Mouse (Mus musculus) gastrocnemius, postnatal 36 days (tissue): ENCODE data around the gene Sec62. TPM values are rescaled to one million over a fixed set of nuclear protein-coding genes. Genes with fewer than 3 reads are reported as not detected.
A peak's percentile ranks its signal among the peaks of the same experiment; 100 is the strongest.

ENCODE experiments used
- DNase-seq, 2 experiments: peaks; one replicate each; pipeline ENCODE4 v3.0.0; 2022
- intact Hi-C: fragments of 180-260 bp; cut with DNase I; formaldehyde crosslinking; loops from one replicate; pipeline ENCODE4 v1.15.1; 2025
- long read RNA-seq, 2 experiments: library from polyadenylated mRNA; stranded (forward); transcript quantifications; one replicate each; pipeline ENCODE4 v2.0.0; 2021
- total RNA-seq, 2 experiments: library from RNA; stranded (reverse); gene quantifications; 2 replicates each; pipeline ENCODE4 v1.2.3; 2021

The Sec62 gene
- total RNA-seq = 10 to 100 TPM; 24.9 to 35.3 TPM
- long read RNA-seq, experiment 1, transcript Sec62-201 (8 exons, 3,967 nt) = major isoform, 28 of 67 reads
- long read RNA-seq, experiment 1, partial matches to known transcripts = 31 of 67 reads
- long read RNA-seq, experiment 1, other reads (novel, unspliced or antisense) = 8 of 67 reads
- long read RNA-seq, experiment 2, transcript Sec62-201 (8 exons, 3,967 nt) = major isoform, 26 of 84 reads
- long read RNA-seq, experiment 2, partial matches to known transcripts = 47 of 84 reads
- long read RNA-seq, experiment 2, other reads (novel, unspliced or antisense) = 11 of 84 reads

DNA sequence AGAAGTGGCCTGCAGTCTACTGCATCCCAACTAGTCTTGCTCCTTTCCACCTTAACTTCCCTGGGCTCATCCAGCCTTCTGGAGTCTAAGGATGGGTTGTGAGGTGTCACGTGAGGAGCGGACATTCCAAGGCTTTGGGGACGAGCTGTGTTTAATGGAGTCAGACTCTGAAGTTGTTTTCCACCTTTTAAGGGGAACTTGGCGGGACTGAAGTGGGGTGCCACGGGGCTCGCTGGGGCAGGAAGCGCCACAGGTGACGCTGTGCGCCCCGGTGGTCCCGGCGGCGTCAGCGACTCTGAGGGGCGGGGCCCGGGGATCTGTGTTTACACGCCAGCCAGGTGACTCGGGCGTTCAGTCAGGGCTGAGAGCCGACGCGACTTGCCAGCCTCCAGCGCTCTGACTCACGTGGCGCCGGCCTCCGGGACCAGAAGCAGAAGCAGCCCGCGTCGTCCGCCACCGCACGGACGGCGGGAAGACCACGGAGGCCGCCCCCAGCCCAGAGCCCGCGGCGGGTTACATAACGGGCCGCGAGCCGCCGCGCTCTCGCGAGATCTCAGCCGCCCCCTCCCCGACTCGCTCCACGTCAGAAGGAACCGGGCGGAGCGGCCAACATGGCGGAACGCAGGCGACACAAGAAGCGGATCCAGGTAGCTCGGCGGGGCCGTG lies at the start of gene Sec62:
Gene Sec62 (plus strand): TSS at position 139 of the 666 bp plus-strand sequence.
- DNase-seq = peak; percentile 90 to 92
- intact Hi-C loops = loop anchor here (1.0 to 10.0 kb wide), 3 partner anchors 56 to 188 kb away; partner anchors contain the start of gene Mynn

DNA sequence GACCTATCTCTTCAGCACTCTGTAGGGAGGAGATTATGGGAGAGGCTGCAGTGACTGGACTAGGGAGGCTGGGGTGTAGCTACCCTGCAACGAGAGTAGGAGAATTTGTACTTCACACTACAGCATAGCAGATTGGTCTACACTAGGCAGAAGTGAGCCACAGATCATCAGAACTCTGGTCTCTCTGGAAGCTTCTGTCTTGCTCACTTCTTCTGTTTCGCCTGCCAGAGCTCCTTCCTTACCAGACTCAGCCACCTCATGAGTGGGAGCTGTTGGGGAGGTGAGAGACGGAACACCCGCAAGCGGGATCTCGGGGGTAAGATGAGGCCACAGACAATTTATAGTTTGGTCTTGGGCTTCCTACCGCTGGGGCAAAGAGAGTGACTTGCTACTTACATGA lies 49.8 kb upstream of the Sec62 start:
- intact Hi-C loops = no loop called here
- DNase-seq = no peak

DNA sequence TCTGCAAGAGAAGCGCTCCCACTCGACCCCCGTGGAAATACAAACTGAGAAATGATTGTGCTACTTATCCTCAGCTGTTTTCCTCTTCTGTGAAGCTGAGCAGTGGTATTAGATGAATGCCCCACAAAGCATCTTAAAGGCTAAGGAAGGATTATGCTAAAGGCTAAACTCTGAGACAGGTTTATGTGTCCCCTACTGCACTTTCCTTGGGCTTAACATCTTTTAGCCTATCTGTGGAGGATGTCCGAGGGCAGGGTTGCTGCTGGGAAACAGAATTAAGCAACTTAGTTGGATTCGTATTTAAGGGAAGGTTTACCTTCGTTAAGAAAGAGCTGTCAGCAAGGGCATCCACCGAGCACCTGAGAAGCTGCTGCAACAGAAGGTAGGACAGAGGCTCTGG lies 46.7 kb upstream of the Sec62 start, which contains the start of gene Samd7:
Gene Samd7 (plus strand): TSS at position 288 of the 400 bp plus-strand sequence.
- DNase-seq = no peak
- intact Hi-C loops = no loop called here

DNA sequence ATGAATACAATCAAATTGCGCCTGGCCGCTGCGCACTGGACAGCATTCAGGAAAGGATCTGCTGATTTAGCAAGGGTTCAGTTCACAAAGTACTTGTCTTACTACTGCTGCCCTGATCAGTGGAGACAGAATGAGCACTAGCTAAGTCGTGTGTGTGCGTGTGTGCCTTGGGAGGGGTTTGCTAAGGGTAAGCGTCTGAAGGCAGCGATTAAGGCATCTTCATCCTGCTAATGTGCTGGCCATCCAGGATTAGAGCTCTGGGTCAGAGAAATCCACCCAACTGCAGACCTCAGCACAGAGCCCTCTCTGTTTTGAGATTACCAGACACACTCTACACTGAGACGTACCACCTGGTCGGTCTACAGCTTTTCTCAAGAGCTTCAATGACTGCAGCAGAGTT lies 44.4 kb upstream of the Sec62 start:
- no peak for DNase-seq
- intact Hi-C loops = no loop called here

DNA sequence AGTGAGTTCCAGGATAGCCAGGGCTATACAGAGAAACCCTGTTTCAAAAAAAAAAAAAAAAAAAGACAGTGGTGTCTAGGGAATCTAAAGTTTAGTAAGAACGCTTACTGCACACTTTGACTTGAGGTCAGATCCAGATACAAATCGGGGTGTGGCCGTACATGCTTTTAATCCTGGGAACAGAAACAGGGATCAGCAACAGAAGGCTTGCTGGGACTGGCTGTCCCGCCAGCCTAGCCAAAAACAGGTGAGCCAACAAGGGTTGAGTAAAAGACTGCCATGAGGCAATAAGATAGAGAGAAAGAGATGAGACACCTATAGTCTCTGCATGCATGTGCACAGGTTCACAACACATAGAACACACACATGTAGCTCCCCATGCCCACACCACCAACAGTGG lies 38.0 kb upstream of the Sec62 start:
- no peak for DNase-seq
- intact Hi-C loops = no loop called here

DNA sequence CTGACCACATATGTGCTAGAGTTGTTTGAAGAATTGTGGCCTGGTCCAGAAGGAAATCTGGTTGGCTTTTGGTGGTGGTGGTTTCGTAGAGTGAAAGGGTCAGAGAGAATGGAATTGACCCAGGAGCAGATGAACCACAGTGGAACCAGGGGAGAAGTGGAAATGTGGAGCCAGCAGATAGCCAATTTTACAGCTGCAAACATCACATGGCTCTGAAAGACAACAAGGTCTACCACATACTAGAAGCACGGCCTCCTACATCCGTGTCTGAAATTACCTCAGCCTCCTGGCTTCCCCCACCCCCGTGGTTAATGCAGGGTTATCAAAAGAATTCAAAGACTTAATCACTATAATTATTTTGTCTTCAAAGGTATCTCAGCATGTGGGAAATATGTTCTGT lies 27.8 kb upstream of the Sec62 start:
- DNase-seq = no peak
- intact Hi-C loops = no loop called here

DNA sequence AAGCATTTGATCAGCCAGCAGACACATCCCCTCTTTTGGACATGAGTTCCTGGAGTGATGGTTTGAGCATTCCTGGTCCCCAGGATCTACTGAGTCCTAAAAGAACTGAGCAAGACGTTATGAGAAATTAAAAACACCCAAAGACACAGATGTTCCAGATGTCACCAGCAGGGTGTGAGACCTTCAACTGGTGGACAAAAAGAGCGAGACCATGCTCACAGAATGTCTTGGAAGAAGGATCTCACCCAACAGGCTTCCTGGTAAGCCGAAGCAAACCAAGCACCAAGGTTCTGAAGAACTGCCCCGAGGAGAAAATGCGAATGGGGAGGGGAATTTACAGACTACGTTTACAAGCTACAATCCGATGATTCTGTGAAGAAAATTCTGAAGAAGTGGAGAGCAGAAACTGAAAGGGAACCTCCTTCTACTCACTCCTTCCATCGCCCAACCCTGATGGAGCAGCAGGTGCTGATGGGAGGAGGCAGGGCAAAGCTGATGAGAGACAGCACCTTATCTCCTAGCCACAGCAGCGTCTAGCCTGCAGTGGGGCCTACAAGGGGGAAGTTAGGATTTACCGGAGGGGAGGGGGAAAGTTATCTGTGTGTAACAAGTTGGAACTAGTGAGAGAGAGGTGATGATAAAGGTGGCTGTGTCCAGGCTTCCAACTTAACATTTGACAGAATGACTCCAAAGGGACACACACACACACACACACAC lies 27.2 kb upstream of the Sec62 start:
- intact Hi-C loops = no loop called here
- no peak for DNase-seq

DNA sequence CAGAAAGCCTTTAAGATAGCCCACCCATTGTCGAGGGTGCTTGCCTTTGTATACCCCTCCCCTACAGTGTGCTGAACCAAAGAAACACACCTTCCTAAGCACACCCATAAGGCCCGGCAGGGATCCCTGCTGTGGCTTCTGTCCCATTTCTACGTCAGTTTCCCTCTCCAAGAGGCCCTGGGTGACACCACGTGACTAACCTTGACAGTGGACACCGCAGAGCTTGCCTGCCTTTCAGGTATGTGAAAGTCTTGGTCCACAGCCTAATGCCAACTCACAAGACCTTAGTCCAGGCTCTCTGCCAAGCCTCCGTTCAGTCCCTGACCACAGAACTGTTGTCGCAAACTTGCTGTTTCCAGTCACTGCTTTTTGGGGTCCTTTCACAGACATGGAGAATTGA lies 26.5 kb upstream of the Sec62 start:
- DNase-seq = no peak
- intact Hi-C loops = no loop called here

DNA sequence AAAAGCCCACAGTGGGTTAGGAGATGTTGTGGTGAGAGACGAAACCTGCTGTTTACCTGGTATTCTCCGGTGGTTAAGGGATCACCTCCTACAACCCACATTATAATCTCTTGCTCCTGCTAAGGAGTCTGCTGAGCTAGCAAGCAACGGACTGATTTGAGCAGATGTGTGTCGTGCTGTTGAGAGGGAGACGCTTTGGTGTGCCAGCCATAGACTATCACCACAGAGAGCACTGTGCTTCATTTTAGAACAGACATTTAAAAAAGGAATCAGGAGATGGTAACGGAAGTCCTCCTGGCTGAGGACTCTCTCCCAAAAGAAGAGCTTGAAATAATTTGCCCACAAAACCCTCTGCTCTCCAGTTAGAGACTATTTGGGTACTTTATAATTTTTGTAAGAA lies 25.4 kb upstream of the Sec62 start:
- intact Hi-C loops = no loop called here

DNA sequence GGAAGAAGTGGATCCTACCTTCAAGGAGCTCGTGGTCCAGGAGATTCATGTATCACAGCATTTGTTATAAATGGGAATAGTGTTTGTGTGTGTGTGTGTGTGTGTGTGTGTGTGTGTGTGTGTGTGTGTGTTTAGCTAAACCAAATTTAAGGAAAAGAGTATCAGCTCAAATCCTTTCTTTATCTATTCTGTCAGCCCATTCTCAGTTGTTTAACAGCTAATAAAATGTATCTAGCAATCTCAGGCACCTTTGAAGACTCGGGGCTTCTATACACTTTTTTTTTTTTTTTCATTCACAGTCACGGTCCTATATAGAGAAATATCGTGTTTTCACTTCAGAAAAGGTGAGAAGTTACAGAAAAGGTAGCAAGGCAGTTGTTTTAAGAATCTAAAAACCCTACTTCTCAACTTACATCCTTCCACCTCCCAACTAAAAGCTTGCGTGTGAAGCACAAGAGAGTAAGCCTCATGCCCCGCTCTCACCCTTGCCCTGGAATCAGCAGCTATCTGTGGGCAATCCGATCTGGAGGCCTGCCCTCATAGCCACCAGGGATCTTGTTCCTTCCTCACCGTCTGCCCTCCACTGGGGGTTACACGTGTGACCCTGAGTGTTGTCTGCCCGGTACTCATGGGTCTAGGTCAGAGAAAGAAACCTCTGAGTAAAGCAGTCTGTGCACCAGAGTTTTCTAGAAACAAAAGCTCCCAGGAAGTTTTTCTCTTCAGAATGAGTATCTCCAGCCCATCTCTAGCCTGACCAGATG lies 22.7 kb upstream of the Sec62 start:
- intact Hi-C loops = no loop called here
- DNase-seq = no peak

More for the DNA sequence above, 25.4 kb upstream of the Sec62 start:
- DNase-seq = no peak

DNA sequence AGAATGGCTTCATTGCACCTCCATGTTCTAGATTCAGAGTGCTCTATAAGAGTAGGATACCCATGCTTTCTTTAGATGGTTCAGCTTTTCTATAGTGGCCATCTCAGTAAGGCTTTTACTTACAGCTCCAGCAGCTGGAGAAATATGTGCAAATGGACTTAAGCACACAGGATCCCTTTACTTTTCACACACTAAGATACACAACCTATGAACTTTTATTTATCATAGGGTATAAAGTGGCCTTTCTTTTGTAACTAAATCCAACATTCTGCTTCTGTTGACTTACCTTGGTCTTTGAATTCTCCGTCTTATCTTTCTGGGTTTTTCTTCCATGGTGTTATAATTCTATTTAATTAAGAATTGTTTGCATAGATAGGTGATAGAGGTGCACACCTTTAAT lies 21.1 kb upstream of the Sec62 start:
- no peak for DNase-seq
- intact Hi-C loops = no loop called here

DNA sequence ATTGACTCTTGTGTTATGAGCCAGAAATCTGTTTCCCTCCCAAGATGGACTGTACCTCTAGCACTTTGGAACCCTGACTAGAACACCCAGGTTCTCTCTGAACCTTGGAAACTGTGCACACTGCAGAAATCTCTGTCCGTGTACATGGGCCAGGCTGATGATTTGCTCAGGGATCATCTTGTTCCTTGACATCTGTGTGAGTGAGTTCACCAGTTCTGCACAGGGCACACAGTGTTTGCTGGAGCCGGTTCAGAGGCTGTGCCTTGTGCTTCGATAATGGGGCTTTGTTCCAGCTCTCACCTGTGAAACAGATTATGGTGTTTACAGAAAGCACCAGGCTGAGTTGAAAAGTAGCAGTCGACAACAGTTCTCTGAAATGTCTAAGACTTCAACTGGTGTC lies 20.0 kb upstream of the Sec62 start:
- DNase-seq = no peak
- intact Hi-C loops = no loop called here

DNA sequence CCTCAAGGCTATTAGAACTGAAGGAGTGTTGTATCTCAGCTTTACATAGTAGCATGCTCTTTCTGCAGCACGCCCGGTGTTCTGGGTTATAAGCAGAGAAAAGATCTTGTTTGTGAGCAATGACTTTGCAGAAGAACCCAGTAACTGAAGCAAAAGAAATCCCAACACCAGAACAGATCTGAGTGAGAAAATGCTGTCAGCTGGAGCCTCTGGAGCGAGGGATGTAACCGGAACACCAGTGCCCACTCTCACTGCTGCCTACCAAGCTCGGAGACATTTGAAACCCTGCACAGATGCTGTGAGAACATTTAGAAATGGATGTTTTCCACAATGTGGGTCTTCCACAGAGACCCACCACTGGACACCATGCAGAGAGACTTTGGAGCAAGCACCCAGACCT lies 18.0 kb upstream of the Sec62 start:
- intact Hi-C loops = no loop called here
- DNase-seq = no peak

DNA sequence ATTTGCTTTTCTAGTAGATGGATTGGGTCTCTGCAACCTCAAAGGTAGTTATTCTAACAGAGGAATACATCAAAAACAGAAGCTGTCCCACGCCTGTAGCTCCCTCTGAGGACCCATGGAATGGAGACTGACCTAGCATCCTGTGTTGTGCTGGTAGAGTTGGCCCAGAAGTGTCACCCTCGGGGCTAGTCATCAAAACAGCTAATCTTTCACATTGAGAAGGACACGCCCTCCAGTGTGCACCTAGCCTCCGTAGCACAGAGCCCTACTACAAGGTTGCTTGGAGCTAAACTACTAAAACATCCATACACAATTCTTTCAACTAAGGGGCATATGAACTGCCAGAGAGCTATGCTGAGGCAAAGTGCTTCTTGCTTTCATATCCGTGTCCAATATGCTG lies 14.7 kb upstream of the Sec62 start:
- intact Hi-C loops = no loop called here
- no peak for DNase-seq

DNA sequence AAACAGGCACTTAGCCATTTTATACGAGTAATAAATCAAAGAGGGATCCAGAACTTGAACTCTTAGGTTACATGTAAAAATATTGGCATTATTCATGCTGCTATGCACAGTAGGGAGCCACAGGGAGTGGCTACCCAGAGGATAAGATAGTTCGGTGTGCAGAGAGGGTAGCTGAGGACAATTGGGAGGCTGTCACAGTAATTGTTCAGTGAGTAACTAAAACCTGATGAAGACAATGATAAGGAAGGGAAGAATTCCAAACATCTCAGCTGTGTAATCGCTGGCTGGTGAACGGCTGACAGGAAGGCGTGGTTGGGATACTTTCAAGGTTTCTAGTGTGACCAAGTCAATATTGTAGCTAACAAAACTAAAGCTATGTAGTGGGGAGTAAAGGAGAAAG lies 4.1 kb upstream of the Sec62 start:
- no peak for DNase-seq
- intact Hi-C loops = no loop called here

DNA sequence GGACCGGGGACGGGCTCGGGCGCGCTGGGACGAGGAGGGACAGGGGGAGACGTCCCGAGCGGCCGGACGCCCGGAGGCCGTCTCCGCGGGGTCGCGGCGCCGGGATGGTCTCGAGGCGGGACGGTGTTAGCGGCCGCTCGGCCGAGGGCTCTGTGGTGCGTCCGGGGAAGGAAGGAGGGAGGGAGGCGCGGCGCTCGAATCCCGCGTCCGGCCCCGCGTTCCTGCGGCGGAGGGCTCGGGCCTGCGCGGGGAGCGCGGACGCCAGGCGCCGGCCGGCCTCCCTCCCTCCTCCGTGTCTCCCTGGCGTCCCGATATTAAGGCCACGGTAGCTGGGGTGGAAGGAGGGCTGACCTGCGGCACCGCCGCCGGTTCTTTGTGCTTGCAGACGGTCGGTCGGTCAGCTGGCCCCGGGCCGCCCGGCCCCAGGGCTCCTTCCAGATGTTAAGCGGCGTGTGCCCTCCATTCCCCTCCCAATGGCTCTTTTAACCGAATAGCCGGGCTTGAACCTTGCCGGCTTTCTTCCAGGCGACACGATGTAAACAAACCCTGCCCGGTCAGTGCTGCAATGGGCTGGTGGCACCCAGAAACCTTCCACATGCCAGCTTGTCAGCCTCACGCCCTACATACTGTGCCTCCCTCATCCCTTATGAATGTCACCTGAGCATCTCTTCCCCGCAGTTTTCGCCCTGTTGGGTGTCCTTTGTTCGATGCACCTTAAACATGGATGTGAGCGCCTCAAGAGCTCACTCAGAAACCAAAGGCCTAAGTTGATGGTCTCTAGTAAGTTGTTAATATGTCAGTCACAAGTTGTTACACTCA lies 937 bp downstream of the Sec62 start:
- intact Hi-C loops = loop anchor here (1.0 to 10.0 kb wide), 3 partner anchors 56 to 189 kb away; partner anchors contain the start of gene Mynn
- peak; percentile 22 to 36 for DNase-seq

DNA sequence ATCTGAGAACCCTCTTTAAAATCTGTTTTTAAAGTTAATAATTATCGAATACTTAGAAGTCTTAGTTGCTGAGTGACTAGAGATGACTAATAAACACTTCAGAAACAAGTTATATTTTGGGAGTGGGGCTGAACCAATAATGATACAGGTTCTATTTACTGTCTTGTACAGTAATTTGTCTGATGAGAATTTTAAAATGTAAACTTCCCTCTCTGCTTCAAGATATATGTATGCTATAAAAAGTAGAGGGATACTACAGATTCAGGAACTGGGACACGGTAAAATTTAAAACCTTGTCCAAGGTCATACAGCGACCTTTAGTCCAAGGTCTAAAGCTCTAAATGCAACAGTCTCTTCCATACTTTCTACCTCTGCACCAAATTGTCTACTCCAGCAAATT lies 9.5 kb downstream of the Sec62 start:
- intact Hi-C loops = no loop called here
- DNase-seq = no peak

DNA sequence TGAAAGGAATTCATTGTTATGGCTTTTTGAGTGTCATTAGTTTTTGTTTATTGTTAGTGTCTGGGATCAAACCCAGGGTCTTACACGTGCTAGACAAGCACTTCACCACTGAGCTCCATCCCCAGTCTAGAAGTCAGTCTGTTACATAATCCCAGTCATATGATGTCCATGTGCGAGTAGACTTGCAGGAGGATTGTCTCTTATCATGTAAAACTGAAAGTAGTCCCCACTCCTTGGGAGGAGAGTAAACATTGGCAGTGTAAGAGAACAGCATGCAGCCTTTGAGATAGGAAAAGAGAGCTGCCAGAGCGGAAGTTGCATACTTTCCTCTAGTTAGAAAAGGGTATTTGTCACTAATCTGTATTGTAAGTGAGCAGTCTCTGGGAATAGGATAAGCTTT lies 20.2 kb downstream of the Sec62 start:
- intact Hi-C loops = no loop called here
- DNase-seq = no peak

DNA sequence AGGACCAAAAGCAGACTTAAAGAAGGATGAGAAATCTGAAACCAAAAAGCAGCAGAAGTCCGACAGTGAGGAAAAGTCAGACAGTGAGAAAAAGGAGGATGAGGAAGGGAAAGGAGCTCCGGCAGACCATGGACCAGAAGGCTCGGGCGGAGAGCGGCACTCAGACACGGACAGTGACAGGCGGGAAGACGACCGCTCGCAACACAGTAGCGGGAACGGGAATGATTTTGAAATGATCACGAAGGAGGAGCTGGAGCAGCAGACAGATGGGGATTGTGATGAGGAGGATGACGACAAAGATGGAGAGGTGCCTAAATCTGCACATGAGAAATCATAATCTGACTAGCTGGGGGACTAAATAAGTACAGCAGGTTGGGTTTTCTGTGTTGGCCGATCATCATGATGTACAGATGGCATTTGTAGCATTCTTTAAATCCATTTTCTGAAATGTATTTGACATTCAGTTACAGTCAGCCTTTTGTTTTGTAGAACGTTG lies 26.0 kb downstream of the Sec62 start:
- DNase-seq = no peak
- intact Hi-C loops = no loop called here

DNA sequence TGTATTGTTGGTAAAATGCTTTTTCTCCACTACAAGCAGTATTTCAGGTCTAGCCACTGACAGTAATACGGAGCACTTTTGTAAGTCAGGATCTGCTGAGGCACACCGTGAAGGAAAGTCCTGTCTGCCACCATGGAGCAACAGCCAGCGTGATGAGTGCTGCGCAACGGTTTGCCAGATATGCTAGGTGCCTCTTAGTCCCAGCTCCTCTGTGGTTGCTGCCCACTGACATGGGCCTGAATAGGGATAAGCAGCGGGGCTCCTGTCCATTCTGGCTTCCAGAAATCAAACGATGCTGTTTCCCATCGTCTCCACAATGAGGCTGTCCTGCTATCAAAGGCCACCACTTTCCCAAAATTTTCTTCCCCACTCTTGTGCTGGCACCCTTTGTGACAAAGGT lies 29.5 kb downstream of the Sec62 start:
- intact Hi-C loops = no loop called here
- DNase-seq = no peak
